Mouse (Mus musculus): ENCODE measurements around the gene Atg7. TPM values are rescaled to one million over a fixed set of nuclear protein-coding genes. Genes with fewer than 3 reads are reported as not detected.
A peak's percentile ranks its signal among the peaks of the same experiment; 100 is the strongest.

Gene Atg7
- polyA plus RNA-seq, 1 experiment from 2014 or later: 16.8 TPM

DNA sequence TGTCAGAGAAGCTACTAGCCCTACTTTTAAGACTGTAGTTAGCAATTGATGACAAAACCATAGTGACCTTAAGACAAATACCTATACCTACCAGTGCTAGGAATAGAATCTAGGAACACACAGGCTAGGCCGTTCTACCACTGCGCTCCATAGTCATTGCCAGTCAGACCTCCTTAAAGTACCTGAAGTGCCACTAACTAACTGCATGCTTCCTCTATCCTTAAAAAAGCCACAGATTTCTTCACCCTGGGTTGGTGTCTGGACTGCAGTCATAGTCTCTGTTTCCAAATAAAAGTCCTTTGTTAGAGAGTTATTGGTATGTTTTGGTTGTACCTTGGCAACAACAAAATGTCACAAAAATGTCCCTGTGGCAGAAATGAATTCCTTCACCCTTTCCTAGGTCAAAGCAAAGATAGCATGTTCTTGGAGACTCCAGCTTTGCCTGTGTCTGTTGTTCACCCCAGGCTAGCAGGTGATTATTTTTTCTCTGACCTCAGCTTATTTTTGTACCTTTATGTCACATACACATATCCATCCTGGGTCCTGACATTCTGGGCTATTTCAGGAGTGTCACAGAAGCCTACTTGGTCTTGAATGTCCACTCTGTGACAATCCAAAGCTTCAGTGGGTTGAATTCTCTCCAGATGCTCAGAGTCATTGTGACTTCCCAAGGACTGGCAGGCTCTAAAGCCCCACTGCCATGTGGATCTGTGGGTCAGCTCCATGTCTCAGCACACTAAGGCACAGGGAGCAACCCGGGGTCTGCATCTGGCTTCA lies 165.9 kb downstream of the Atg7 start:
- 92% methylated on average over 3 of the region's 3 CpGs for WGBS
- no peak for ATAC-seq (ENCODE audit: low FRiP score)
- Histone ChIP-seq H3K36me3 (no peaks in the 10 kb centered on the region), H3K9ac (replicated peaks) (no peak overlapping the region), H3K27ac (replicated peaks) (no peak overlapping the region), H3K9me3 (replicated peaks) (no peaks in the 10 kb centered on the region), H3K4me1 (peaks cover 12% of the 10 kb centered on the region), H3K4me2 (no peak overlapping the region), H3K27me3 (replicated peaks) (no peaks in the 10 kb centered on the region), H3K4me3 (replicated peaks) (no peak overlapping the region)

DNA sequence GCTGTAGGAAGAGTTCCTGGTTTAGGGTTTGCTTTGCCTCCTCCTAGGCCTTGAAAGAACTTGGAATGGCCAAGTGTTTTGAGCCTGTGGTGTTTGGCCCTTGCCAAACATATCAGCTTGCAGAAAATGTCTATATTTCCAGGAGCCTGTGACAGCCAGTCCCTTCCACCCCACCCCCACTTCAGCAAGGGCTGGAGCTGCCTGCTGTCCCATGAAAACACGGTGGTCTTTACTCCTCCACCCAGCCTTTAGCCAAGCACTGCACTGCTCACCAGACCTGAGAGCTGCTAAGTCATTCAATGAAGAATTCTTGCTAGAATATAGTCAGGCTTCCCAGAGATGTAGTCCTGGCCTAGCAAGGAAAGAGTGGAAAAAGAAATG lies 166.5 kb downstream of the Atg7 start:
- H3K4me3 ChIP-seq (replicated peaks): no peak overlapping the region
- ATAC-seq (ENCODE audit: low FRiP score): no peak
- peaks cover 7% of the 10 kb centered on the region; the same call in 1 of the 2 replicates for H3K4me1 ChIP-seq
- no peaks in the 10 kb centered on the region for H3K9me3 ChIP-seq (replicated peaks)
- H3K27me3 ChIP-seq (replicated peaks): no peaks in the 10 kb centered on the region
- H3K4me2 ChIP-seq: no peak overlapping the region
- no peaks in the 10 kb centered on the region for H3K36me3 ChIP-seq
- 46% methylated on average over 1 of the region's 1 CpGs for WGBS
- no peak overlapping the region for H3K27ac ChIP-seq (replicated peaks)
- no peak overlapping the region for H3K9ac ChIP-seq (replicated peaks)

DNA sequence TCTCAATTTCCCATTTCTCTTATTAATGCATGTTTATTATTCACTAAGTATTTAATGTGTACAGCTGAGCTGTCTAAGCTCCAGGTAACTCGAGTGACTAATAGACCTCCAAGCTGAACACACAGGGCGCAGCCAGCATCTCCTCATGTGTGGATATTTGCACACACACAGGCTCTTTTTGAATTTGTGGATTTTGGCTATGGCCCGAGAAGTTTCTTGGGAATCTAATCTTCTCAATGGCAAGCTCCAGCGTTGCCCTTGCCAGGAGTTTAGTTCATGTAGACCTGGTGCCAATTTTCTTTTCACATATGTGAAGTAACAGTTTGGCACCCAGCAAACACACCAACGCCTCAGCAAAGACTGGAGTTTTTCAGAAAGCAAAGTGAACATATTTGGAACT lies 169.4 kb downstream of the Atg7 start:
- Histone ChIP-seq H3K27ac (replicated peaks) (no peak overlapping the region), H3K4me2 (no peak overlapping the region), H3K36me3 (no peaks in the 10 kb centered on the region), H3K9me3 (replicated peaks) (no peaks in the 10 kb centered on the region), H3K4me1 (peaks cover 4% of the 10 kb centered on the region; the same call in 1 of the 2 replicates), H3K4me3 (replicated peaks) (no peak overlapping the region), H3K9ac (replicated peaks) (no peak overlapping the region), H3K27me3 (replicated peaks) (no peaks in the 10 kb centered on the region)
- 78% methylated on average over 5 of the region's 5 CpGs for WGBS
- no peak for ATAC-seq (ENCODE audit: low FRiP score)

DNA sequence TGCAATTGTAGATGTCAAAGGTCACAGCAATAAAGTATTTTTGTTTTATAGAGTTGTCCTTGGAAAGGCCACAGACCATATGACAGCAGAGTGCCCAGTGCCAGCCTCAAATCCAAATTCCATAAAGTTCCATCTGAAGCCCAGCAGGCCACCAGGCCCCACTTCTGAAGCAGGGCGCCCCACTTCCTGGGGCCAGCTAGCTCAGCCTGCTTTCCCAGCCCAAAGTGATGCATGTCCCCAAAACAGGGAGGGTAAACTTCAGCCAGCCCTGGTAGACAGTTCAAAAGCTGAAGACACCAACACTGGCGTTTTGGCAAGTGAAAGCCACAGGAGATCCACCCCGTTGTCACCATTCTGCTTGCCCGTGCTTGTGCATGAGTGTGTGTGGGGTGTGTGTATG lies 169.9 kb downstream of the Atg7 start:
- Histone ChIP-seq H3K4me1 (peaks cover 4% of the 10 kb centered on the region; the same call in 1 of the 2 replicates), H3K27me3 (replicated peaks) (no peaks in the 10 kb centered on the region), H3K4me2 (no peak overlapping the region), H3K9me3 (replicated peaks) (no peaks in the 10 kb centered on the region), H3K9ac (replicated peaks) (no peak overlapping the region), H3K36me3 (no peaks in the 10 kb centered on the region), H3K27ac (replicated peaks) (no peak overlapping the region), H3K4me3 (replicated peaks) (no peak overlapping the region)
- WGBS: 88% methylated on average over 4 of the region's 4 CpGs
- no peak for ATAC-seq (ENCODE audit: low FRiP score)

DNA sequence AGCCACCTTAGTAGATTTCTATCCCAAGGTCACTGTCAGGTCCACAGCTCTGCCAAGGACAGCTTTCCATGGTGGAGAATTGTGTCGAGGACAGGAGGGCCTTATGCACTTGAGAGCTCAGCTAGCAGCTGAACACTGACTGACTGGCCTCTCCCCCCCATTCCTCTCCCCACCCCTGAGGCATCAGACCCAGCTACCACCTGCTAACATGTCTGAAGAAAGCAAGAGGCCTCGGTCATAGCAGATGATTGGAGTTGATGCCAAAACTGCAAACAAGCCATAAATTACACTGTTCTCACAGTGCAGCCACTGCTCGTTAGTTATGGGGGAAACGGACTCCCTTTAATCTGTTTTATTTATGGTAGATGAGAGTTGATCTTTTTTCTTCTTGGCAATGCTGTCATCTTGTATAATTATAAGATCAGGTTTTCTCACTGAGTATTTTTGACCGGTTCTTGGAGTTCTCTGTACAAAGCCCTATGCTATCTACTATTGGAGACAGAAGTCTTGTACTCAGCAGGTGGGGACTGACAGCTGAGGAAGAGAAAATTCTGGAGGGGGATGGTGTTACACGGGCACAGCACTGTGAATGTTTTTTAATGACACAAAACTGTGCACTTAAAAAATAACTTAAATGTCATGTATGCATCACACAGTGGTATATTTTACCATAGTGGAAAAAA lies 171.4 kb downstream of the Atg7 start:
- Histone ChIP-seq H3K4me2 (no peak overlapping the region), H3K9me3 (replicated peaks) (no peaks in the 10 kb centered on the region), H3K27ac (replicated peaks) (no peak overlapping the region), H3K36me3 (no peaks in the 10 kb centered on the region), H3K9ac (replicated peaks) (no peak overlapping the region), H3K4me1 (0 out of 2 replicates have a peak, but pooled peaks cover 8% of the 10 kb centered on the region), H3K27me3 (replicated peaks) (no peaks in the 10 kb centered on the region), H3K4me3 (replicated peaks) (no peak overlapping the region)
- WGBS: 52% methylated on average over 6 of the region's 6 CpGs
- no peak for ATAC-seq (ENCODE audit: low FRiP score)

DNA sequence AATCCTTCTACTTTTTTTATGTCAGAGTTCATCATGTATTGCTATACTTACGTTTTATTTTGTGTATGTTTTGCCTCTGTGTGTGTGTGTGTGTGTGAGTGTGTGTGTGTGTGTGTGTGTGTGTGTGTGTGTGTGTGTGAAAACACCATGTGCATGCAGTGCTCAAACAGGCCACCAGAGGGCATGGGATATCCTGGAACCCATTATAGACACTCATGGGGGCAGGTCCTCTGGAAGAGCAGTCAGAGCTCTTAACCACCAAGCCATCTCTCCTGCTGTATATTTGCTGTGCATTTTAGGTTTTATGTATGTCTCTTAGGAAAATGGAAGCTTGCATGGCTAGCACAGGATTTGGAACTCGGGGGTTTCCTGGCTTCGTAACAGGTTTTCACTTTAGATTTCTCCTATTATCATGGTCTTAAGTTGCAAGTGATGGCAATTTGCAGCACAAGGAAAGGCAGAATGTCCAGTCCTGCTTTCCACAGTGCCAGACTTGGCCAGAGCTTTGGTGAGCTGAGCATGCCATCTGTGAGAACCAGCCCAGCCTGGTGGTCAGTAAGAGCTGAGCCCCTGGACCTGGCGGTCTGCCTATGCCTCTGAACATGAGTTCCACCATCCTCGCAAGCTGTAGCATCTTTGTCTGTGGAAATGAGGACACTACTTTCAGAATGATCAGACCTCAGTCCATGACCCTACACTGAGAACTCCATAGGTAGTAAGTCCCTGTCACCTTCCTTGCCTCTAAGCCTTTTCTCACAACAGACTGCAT lies 172.2 kb downstream of the Atg7 start:
- Histone ChIP-seq H3K4me2 (no peak overlapping the region), H3K9ac (replicated peaks) (no peak overlapping the region), H3K27me3 (replicated peaks) (no peaks in the 10 kb centered on the region), H3K4me1 (peaks cover 7% of the 10 kb centered on the region; the same call in 1 of the 2 replicates), H3K27ac (replicated peaks) (no peak overlapping the region), H3K9me3 (replicated peaks) (no peaks in the 10 kb centered on the region), H3K36me3 (no peaks in the 10 kb centered on the region), H3K4me3 (replicated peaks) (no peak overlapping the region)
- no peak for ATAC-seq (ENCODE audit: low FRiP score)
- 98% methylated on average over 5 of the region's 5 CpGs for WGBS

DNA sequence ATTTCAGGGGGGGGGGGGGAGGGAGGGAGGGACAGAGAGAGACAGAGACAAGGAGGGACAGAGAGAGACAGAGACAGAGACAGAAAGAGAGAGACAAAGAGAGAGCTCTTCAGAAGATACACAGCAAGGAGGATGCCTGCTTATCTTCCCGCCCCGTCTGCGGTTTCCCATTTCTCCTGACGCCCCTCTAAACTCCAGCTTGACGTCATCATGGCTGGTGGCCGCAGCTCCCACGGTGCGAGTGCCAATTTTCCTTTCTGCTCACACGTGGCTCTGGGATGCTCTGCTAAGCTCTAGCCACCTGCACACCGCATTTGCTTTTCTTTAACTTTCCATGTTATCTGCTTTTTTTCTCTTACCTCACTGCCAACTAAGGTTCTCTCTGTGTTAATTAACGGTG lies 175.1 kb downstream of the Atg7 start:
- no peak for ATAC-seq (ENCODE audit: low FRiP score)
- Histone ChIP-seq H3K27me3 (replicated peaks) (no peaks in the 10 kb centered on the region), H3K4me3 (replicated peaks) (no peak overlapping the region), H3K9me3 (replicated peaks) (no peaks in the 10 kb centered on the region), H3K9ac (replicated peaks) (no peak overlapping the region), H3K4me2 (no peak overlapping the region), H3K27ac (replicated peaks) (no peak overlapping the region; the same call in 1 of the 2 replicates), H3K36me3 (no peaks in the 10 kb centered on the region), H3K4me1 (peaks cover 8% of the 10 kb centered on the region; the same call in 1 of the 2 replicates)
- WGBS: 65% methylated on average over 11 of the region's 11 CpGs

DNA sequence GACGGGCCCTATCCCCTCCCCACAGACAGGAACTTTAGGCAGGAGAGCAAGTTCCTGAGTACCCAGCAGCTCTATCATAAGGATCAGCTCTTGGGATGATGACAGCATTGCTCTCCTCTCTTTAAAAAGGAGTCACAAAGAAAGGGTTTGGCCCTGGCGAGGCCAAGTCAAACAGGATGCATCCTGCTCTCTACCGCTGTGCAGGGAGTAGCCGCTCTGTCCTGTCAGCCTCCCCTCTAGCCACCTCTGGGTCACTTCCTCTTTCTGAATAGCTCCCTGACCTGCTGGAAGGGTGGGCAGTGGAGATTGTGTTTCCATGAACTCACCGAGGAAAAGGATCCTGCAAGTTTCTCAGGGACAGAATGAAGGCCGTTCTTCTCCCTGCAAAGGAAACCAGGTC lies 175.6 kb downstream of the Atg7 start:
- H3K4me1 ChIP-seq: peaks cover 8% of the 10 kb centered on the region; the same call in 1 of the 2 replicates
- no peaks in the 10 kb centered on the region for H3K9me3 ChIP-seq (replicated peaks)
- no peak overlapping the region for H3K9ac ChIP-seq (replicated peaks)
- ATAC-seq (ENCODE audit: low FRiP score): no peak
- no peak overlapping the region; the same call in 1 of the 2 replicates for H3K27ac ChIP-seq (replicated peaks)
- H3K4me2 ChIP-seq: no peak overlapping the region
- no peak overlapping the region for H3K4me3 ChIP-seq (replicated peaks)
- H3K36me3 ChIP-seq: no peaks in the 10 kb centered on the region
- no peaks in the 10 kb centered on the region for H3K27me3 ChIP-seq (replicated peaks)
- 68% methylated on average over 6 of the region's 6 CpGs for WGBS

DNA sequence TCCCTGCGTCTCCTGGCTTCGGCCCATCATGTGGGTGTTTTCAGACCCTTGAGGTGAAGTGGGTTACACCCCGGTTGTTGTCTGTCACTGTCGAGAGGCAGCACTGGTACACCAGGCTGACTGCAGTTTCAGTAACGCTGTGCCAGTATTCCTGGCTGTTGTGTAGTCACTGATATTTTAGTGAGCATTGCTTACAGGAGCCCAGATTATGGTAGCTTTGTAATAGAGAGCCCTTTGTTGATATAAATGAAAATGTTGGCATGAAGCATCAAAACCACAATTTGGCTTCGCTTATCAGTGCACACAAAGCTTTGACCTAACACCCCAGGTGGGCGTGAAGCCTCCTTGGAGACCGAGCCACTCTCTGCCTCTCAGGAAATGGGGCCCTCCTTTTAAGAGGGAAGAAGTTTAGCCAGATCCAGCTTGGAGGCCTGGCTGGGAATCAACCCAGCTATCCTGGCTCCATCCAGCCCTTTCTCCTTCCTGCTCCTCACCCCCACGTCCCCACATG lies 177.1 kb downstream of the Atg7 start:
- 66% methylated on average over 9 of the region's 9 CpGs for WGBS
- ATAC-seq (ENCODE audit: low FRiP score): no peak
- Histone ChIP-seq H3K27ac (replicated peaks) (0 out of 2 replicates have a peak overlapping the region, but pooled peaks have one; percentile 28), H3K9ac (replicated peaks) (no peak overlapping the region), H3K4me1 (peaks cover 8% of the 10 kb centered on the region; the same call in 1 of the 2 replicates), H3K27me3 (replicated peaks) (no peaks in the 10 kb centered on the region), H3K4me3 (replicated peaks) (no peak overlapping the region), H3K36me3 (no peaks in the 10 kb centered on the region), H3K4me2 (no peak overlapping the region), H3K9me3 (replicated peaks) (no peaks in the 10 kb centered on the region)

DNA sequence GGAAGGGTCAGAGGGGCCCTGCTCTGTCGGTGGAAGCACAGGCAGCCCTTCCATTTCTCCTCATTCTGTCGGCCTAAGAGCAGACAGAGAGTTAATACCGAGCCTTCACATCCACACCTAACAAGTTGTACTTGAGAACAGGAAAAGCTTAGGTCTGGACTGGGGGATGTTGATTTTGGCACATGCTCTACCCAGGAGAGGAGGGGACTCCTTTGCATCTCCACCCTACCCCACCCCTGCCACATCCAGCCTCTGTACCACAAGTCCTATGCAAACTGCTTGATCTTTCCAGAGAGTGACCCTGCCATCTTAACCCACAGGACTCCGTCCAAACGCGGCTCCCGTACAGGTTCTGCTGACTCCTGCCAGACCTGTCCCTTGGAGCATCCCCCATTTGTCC lies 178.7 kb downstream of the Atg7 start:
- H3K4me3 ChIP-seq (replicated peaks): no peak overlapping the region
- peaks cover 8% of the 10 kb centered on the region; the same call in 1 of the 2 replicates for H3K4me1 ChIP-seq
- no peaks in the 10 kb centered on the region for H3K36me3 ChIP-seq
- H3K27me3 ChIP-seq (replicated peaks): no peaks in the 10 kb centered on the region
- H3K9me3 ChIP-seq (replicated peaks): no peaks in the 10 kb centered on the region
- no peak overlapping the region for H3K4me2 ChIP-seq
- no peak overlapping the region for H3K27ac ChIP-seq (replicated peaks)
- WGBS: 89% methylated on average over 7 of the region's 7 CpGs
- ATAC-seq (ENCODE audit: low FRiP score): no peak
- no peak overlapping the region for H3K9ac ChIP-seq (replicated peaks)

DNA sequence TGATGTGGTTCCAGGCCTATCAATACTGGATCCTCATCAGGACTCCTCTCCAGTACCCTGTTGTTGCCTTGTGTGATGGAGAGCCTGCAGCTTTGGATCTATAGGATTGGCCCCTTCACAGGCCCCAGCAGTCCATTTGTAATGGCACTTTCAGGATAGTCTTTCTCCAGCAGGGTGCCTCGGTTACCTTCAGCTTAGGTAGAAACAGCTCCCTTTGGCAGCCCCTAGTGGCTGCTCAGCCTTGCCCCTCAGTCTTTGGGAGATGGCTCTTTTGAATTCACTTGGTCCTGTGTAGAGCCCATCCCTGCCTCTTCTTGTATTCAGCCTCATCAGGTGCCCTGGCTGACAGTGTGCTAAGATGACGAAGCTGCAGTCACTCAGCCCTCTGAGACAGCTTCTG lies 184.0 kb downstream of the Atg7 start:
- Histone ChIP-seq H3K36me3 (no peaks in the 10 kb centered on the region), H3K9me3 (replicated peaks) (no peaks in the 10 kb centered on the region), H3K4me1 (no peaks in the 10 kb centered on the region), H3K4me2 (no peak overlapping the region), H3K27ac (replicated peaks) (no peak overlapping the region), H3K9ac (replicated peaks) (no peak overlapping the region), H3K4me3 (replicated peaks) (no peak overlapping the region), H3K27me3 (replicated peaks) (no peaks in the 10 kb centered on the region)
- WGBS: 83% methylated on average over 2 of the region's 2 CpGs
- ATAC-seq (ENCODE audit: low FRiP score): no peak
